Mouse (Mus musculus) neural tube, embryonic 10.5 days (tissue): Measurements from ENCODE around the gene Grip1.

Source experiments
- DNase-seq: peaks from one replicate; pipeline ENCODE4 v3.0.0-alpha.2; 2017; ENCODE audit warnings: low spot score; ENCODE audit errors: extremely low spot score

Gene Grip1

DNA sequence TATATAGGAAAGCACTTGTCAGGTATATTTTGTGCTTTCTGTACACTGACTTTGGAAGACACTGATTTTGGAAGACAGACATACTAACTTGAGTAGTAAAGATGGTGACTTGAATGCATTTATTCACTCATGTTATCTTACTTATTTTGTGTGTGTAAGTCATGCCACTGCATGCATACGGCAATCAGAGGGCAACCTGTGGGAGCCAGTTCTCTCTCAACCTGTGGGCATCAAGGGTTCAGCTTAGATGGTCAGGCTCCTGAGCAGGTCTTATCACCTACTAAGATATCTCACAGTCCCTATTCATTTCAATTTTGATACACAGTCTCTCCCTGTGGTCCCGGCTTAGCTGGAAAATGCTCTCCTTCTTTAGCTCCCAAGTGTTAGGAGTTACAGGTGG is 5.4 kb downstream of the Grip1 start:
- DNase-seq: no peak

GRCm38 (mm10) chr10:119463345-119463744 is 9.7 kb downstream of the Grip1 start:
- no peak for DNase-seq

DNA sequence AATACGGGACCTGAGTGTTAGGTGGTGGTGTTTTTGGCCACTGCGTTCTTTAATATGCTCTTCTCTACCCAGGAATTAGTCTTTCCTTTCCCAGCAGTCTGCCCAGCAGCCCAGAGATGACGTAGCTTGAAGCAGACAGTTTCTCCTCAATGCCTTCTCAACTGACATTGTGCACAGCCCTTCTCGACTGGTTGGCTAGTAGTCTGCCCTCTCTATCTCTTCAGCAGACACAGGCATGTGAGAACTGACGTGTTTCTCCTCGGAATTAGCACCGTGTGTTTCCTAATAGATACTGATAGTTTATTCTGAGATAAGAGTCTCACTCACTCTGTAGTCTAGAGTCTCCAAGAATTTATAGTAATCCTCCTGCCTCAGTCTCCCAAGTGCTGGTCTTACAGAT is 10.2 kb downstream of the Grip1 start:
- no peak for DNase-seq

DNA sequence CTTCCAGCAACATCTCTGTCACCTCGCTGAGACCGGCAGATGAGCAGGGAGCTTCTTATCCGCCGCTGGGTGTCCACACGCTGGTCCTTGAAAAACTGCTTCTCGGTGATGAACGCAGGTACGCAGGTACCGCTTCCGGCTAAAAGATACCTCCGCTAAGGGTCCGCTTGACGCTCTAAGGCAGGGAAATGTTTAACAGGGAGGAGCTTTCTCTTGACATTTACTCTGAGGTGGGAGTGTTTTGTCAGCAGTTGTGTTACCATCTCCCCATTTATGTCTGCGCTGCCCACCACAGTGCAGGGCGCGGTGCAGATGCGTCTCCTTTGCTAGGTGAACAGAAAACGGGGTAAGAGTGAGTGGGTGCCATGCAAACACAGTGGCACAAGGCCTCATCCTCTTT is 14.3 kb downstream of the Grip1 start:
- no peak for DNase-seq

- no peak for DNase-seq
Observed at GRCm38 (mm10) chr10:119470096-119470495, 16.5 kb downstream of the Grip1 start.

- no peak for DNase-seq
Observed at GRCm38 (mm10) chr10:119475166-119475565, 21.5 kb downstream of the Grip1 start.

DNA sequence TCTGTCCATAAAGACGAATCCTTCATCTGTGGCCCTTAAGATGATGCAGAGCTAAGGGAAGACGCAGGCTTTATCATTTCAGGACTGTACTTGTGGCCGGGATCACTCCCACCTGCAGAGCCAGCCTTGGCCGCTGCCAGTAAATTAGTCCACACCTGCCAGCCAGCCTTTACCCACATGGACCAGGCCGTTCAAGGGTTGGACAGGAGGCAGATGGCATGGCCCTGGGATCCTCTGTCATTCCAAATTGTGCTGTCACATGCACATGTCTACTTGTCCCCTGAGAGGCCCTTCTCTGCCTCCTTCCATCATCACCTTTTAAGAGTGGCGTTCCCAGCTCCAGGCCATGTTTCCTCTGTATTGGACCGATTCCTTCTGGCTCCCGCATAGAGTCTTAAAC is 24.0 kb downstream of the Grip1 start:
- DNase-seq: no peak

DNA sequence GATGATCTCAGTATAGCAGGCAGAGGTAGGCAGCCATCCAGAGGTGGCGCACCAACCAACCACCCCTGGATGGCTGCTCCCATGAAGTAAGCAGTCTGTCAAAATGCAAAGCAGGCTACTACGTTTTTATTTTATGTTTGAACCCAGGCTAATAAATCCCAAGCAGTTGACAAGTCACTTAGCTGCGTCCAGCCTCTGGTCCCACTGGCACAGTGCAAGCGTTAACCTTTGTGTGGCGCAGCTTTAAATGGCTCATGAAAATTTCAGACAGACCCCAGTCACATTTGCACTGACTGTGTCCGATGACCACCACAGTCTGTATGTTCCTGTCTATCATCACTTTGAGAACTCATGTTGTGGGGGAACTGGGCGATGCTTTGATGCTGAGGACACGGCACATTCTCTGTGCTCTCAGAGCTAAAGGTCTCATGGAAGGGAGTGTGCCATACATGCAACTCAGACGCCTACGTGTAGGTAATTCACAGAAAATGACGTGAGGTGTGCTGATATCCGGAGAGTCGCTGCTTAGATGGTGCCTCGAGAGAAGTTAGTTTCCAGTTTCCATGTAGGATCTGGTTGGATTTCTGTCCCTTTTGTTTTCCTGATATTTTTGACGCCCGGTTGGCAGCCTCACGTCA is 29.6 kb downstream of the Grip1 start:
- no peak for DNase-seq

GRCm38 (mm10) chr10:119483766-119484165 is 30.1 kb downstream of the Grip1 start:
- DNase-seq: no peak

GRCm38 (mm10) chr10:119486936-119487335 is 33.3 kb downstream of the Grip1 start:
- no peak for DNase-seq

DNA sequence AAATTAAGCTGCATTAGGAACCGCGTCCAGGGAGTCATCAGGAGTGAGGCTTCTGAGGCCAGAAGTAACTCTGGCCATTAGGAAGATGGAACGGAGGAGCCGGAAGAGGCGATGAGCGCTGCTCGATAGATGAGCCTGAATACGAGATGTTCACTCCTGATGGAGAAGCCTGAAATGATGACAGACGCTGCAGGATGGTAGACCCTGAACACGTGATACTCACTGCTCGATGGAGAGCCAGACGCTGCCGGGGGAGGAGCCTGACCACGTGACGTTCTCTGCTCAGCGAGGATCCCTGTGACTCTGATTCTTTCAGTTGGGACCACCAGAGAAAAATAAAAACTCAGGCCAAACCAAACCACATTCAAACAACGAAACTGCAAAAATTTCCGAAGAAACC is 37.2 kb downstream of the Grip1 start:
- no peak for DNase-seq

GRCm38 (mm10) chr10:119495317-119495716 is 41.7 kb downstream of the Grip1 start:
- DNase-seq: no peak

DNA sequence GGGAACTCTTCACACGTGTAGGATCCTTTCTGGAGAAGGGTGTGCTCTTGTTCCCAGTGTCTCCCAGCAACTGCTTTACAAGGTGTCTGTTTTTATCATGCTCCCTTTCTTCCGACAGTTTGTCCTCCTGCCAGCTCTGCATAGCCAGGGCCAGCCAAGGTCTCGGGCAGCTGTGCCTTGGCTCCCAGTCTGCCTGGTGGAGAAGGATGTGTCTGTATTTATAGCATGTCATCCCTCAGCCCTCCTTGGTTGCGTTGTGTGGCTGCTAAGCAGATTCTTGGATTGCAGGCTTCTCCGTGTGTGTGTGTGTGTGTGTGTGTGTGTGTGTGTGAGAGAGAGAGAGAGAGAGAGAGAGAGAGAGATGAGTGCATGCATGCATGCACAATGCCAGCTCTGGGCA is 42.6 kb downstream of the Grip1 start:
- DNase-seq: no peak

DNA sequence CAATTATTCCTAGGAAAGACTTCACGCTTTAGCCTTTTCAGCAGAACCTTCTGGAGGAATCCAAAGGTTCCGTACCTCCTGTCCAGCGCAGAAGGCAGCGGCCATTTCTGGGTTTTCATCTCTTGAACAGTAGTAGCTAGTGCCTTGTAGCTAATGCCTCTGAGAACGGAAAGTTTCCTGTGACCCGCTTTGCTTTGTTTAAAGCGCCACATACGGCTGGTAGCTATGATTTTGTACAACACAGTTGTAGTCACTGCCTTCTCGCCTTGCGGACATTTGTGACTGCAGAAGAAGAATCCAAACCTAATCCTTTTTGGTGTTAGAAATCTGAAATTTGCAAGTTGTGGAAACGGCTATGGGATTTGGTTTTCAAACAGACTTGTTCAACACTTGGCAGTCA is 68.1 kb downstream of the Grip1 start:
- no peak for DNase-seq

- DNase-seq: no peak
Observed at GRCm38 (mm10) chr10:119525730-119526129, 72.1 kb downstream of the Grip1 start.

DNA sequence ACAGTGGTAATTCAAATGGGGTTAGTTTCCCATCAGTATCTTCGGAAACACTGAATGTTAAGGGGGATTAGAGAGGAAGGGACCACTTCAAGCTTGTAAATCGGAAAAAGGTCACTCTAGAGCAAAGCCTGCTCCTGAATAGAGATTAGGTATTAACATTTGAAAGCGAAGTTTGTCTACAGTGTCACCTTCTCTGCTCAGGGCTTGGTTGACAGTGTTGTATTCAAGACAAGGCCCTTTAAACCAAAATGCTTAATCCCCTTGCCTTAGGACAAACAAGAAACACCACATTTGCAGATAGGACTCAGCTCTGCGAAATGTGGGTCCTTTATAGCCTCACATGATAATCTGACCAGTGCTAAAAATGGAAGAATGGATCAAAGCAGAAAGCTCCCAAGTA is 81.2 kb downstream of the Grip1 start:
- no peak for DNase-seq

GRCm38 (mm10) chr10:119541655-119542054 is 88.0 kb downstream of the Grip1 start:
- DNase-seq: no peak

GRCm38 (mm10) chr10:119543771-119544170 is 90.1 kb downstream of the Grip1 start:
- no peak for DNase-seq

- no peak for DNase-seq
Observed at GRCm38 (mm10) chr10:119544743-119545142, 91.1 kb downstream of the Grip1 start.

DNA sequence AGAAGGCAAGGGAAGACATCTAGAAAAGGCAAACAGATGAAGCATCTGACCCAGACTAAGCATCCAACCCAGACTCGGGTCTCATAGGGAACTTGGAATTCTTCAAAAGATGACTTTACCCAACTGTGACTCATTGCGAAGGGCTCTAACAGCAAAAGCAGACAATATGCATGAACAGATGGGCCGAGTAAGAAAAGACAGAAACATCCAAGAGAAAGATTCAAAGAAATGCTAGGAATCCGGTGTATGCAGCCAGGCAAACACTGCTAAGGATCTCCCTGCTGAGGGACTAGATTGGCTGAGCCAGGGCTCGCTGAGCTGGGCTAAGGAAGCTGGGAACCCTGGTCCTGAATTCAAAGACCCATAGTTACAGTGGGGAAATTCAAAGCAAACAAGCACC is 94.2 kb downstream of the Grip1 start:
- DNase-seq: no peak

GRCm38 (mm10) chr10:119548774-119549173 is 95.1 kb downstream of the Grip1 start:
- DNase-seq: no peak

DNA sequence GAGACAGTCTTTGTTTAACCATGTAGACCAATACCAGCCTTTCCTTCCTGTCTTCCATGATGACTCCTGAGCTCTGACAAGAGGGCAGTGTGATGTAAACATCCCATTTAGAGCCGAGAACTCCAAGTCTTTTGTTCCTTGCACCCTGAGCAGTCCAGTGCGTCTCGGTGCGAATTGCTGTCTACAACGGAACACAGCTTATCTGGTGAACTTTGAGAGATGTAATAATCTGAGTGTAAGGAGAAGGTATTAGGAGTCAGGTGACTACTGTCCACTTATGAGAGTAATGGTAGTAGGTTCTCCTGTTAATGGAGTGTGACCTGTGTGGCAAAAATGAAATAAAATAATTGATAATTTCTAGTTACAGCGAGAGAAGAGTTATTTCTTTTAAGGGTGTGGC is 97.0 kb downstream of the Grip1 start:
- no peak for DNase-seq

GRCm38 (mm10) chr10:119556346-119556745 is 102.7 kb downstream of the Grip1 start:
- DNase-seq: no peak

DNA sequence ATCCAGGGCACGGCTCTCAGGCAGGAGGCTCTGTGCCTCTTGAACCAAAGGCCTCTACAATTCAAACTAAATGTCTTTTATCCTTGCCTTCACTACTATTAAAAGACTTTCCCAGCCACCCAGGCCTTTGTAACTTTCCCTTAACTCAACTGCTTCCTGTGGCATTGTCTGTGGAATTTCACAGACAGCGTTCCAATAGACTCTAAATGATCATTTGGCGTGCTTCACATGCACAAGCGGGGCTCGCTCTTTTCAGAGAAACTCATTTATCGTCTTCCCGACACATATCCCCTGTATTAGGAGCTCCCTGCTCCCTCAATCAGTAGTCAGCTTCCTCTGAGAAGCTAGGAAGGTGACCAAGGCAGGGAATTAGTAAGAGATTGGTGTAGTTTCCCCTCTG is 104.8 kb downstream of the Grip1 start:
- DNase-seq: no peak
